Mouse (Mus musculus): ENCODE data around the gene Zbtb5. TPM values are rescaled to one million over a fixed set of nuclear protein-coding genes. Genes with fewer than 3 reads are reported as not detected.
A peak's percentile ranks its signal among the peaks of the same experiment; 100 is the strongest.

Gene Zbtb5
- polyA plus RNA-seq, 1 experiment: 44.4 TPM

DNA sequence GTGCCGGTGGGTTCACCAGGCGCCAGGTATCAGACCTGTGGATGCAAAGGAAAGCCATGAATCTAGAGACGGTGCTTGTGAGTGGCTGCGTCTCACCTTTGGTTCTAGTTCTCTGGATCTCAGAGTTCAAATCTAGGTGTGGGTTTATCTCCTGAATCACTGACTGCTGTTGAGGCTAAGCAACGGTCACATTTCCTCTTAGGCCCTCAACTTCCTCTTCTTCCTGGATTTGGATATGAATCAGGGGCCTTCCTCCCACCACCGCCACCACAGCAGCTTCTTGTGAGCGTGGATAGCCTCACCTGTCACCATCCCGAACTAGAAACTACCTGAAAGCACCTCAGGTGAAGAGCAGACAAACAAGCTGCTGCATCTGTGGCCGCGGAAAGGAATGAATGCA lies 23.8 kb upstream of the Zbtb5 start:
- DNase-seq (ENCODE audit: low read depth): no peak
- TF ChIP-seq POLR2A (IDR thresholded peaks at IDR 0.05; ENCODE audit: borderline replicate concordance, extremely low read depth, insufficient read depth, insufficient read length, poor library complexity, severe bottlenecking): no peak
- TF ChIP-seq CTCF (IDR thresholded peaks at IDR 0.05; ENCODE audit: borderline replicate concordance, extremely low read depth, insufficient read depth, insufficient read length): no peak

DNA sequence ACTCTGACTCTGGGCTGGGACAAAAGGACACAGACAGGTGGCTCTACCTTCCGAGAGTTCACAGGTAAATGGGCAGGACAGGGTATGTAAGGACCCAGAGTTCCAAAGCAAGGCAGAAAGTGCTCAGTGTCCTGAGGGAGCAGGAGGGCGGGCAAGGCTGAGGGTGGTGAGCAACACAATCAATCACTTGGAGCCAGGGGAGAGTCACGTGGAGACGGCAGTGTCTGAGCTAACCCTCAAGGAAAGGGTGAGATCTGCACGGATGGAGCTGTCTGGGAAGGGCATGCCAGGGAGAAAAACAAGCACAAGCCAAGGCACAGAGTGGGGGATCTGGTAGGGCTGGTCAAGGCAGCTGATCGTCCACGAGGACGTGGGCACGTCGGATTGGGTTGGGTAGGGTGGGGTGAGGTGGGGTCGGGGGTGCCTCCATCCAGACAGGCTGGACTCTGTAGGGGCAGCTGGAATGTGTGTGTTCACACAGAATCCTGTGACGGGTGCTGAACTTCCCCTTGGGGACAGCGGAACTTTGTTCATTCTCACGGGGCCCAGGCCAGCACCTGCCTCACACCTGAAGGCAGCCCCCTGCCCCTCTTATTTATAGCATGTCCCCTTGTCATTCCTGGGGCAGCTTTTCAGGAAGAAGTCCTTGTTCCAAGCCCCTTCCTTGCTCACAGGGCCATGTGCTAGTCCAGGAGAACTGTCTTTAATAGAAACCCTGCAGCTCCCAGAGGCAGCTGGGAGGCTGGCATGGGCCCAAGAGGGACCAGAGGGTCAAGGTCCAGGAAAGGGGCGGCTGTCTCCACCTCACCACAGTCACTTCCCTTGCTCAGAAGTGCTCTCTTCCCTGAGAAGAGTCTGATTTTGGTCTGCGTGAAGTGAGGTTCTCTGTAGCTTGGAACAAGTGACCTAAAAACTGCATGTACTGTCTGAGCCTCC lies 22.7 kb upstream of the Zbtb5 start:
- TF ChIP-seq CTCF (IDR thresholded peaks at IDR 0.05; ENCODE audit: borderline replicate concordance, extremely low read depth, insufficient read depth, insufficient read length): no peak
- no peak for TF ChIP-seq POLR2A (IDR thresholded peaks at IDR 0.05; ENCODE audit: borderline replicate concordance, extremely low read depth, insufficient read depth, insufficient read length, poor library complexity, severe bottlenecking)
- DNase-seq (ENCODE audit: low read depth): no peak

DNA sequence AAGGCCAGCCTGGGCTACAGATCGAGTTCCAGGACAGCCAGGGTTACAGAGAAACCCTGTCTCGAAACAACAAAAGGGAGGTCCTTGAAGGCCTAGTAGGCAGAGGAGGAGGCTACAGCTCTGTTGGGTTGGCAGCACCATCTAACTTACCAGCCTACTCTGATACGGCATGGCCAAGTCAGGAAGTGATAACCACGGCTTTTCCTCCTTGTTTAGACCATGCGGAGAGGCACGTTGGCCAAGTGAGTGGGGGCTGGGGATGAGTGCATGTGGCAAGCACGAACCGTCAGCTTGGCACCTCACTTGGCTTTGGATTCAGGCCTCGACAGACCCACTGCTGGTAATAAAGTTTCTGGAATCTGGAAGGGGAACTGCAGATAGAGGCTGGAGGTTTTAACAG lies 20.4 kb upstream of the Zbtb5 start:
- no peak for DNase-seq (ENCODE audit: low read depth)
- no peak for TF ChIP-seq CTCF (IDR thresholded peaks at IDR 0.05; ENCODE audit: borderline replicate concordance, extremely low read depth, insufficient read depth, insufficient read length)

DNA sequence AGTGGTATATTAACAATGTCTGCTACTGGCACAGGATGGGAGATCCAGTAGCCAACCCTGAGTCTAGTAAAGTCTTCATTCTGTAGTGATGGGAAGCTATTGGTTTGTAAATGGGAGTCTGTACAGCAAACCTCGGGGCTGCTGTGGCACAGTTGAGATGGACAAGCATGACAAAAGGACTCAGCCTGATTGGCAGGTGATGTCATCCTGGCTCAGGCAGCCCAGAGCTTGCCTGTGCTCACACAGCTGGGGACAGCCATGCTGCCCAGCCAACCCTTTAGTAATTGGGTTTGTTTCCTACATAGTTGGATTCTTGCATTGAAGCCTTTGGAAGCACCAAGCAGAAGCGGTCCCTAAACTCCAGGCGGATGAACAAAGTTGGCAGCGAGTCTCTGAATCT lies 14.2 kb upstream of the Zbtb5 start:
- peak; percentile 8 for DNase-seq (ENCODE audit: low read depth)

DNA sequence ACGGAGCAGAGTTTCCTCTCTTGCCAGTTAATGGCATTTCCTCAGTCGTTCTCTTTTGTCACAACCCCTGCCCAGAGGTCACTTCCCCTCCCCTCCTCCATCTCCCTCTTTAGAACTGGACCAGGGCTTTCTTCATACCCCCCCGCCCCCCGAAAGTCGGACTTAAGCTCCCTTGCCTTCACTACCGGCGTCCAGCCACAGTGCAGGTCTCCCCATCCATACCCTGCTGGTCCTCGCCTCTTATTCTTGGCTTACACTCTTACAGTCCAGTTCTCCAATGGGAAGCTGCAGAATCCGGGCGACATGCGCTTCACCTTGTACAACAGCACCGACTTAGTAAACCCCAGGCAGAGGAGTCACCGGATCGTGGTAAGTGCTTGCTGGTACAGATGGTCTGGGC lies 6.8 kb upstream of the Zbtb5 start:
- DNase-seq (ENCODE audit: low read depth): no peak
- TF ChIP-seq CTCF (IDR thresholded peaks at IDR 0.05; ENCODE audit: borderline replicate concordance, extremely low read depth, insufficient read depth, insufficient read length) (no peak), POLR2A (IDR thresholded peaks at IDR 0.05; ENCODE audit: borderline replicate concordance, extremely low read depth, insufficient read depth, insufficient read length, poor library complexity, severe bottlenecking) (no peak)

More for the DNA sequence above, 14.2 kb upstream of the Zbtb5 start:
- TF ChIP-seq POLR2A (IDR thresholded peaks at IDR 0.05; ENCODE audit: borderline replicate concordance, extremely low read depth, insufficient read depth, insufficient read length, poor library complexity, severe bottlenecking): no peak
- no peak for TF ChIP-seq CTCF (IDR thresholded peaks at IDR 0.05; ENCODE audit: borderline replicate concordance, extremely low read depth, insufficient read depth, insufficient read length)

DNA sequence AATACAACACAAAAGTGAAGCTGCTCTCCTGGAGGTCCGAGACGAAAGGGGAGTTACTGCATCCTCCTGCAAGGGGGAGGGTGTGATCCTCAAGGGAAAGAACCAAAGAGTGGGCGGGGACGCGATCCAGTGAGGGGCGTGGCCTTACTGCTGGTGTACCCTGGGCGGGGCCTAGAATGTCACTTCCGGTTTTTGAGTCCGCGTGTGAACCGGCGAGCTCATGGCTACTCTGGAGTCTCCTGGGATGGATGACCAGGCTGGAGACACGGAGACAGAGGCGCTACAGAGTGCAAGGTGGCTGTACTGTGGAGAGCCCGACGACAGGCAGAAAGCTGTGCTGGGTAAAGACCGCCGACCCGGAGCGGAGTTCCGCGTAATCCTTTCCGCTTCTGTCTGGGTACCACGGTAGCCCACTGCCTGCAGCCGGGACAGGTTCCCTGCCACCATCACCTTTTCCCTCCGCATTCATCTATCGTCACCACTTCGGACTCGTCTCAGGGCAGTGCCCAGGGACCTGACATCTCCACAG lies 6.3 kb upstream of the Zbtb5 start, which contains the start of gene Polr1e:
Gene Polr1e, plus strand, starts transcription at position 132 of the 529 bp plus-strand sequence.
- DNase-seq (ENCODE audit: low read depth): peak; percentile 95
- TF ChIP-seq CTCF (IDR thresholded peaks at IDR 0.05; ENCODE audit: borderline replicate concordance, extremely low read depth, insufficient read depth, insufficient read length): no peak
- peak; percentile 25; the same call in 1 of the 2 replicates for TF ChIP-seq POLR2A (IDR thresholded peaks at IDR 0.05; ENCODE audit: borderline replicate concordance, extremely low read depth, insufficient read depth, insufficient read length, poor library complexity, severe bottlenecking)

DNA sequence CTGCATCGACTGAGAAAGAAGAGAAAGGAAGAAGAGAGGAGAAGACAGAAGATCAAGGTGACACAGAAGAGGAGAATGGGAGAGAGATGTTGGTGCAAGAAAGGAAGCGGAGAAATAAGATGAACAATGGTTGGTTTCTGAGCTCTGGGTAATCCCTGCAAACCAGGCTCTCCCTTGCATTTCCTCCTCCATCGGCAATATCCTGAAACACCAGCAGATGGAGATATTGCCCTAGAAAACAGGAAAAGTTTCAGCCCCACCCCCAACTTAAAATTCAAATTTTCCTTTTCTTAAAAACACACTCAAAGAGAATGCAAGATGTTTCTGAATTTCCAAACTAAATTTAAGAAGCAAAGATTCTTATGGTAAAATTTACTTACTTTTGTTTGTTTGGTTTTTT lies 3.4 kb upstream of the Zbtb5 start:
- DNase-seq (ENCODE audit: low read depth): peak; percentile 76
- TF ChIP-seq POLR2A (IDR thresholded peaks at IDR 0.05; ENCODE audit: borderline replicate concordance, extremely low read depth, insufficient read depth, insufficient read length, poor library complexity, severe bottlenecking): no peak
- TF ChIP-seq CTCF (IDR thresholded peaks at IDR 0.05; ENCODE audit: borderline replicate concordance, extremely low read depth, insufficient read depth, insufficient read length): peak; percentile 70; the same call in 1 of the 2 replicates

DNA sequence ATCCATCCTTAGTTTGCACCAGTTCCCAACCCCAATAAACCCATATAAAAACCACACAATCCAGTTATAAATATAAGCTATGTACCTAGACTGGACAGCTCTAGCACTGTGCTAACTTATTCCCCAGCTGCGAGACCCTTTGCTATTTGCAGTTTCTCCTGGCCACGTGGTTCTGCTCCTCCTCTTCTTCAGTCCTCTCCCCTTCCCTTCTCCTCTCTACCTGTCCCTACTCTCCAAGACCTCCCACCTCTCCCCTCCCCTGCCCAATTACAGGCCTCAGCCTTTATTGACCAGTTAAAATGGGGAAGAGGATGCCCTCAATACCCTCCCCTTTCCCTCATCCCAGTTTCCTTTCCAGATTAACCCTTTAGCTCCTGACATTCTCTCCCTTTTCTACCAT lies 1.3 kb upstream of the Zbtb5 start:
- no peak for TF ChIP-seq CTCF (IDR thresholded peaks at IDR 0.05; ENCODE audit: borderline replicate concordance, extremely low read depth, insufficient read depth, insufficient read length)
- TF ChIP-seq POLR2A (IDR thresholded peaks at IDR 0.05; ENCODE audit: borderline replicate concordance, extremely low read depth, insufficient read depth, insufficient read length, poor library complexity, severe bottlenecking): no peak
- DNase-seq (ENCODE audit: low read depth): no peak

DNA sequence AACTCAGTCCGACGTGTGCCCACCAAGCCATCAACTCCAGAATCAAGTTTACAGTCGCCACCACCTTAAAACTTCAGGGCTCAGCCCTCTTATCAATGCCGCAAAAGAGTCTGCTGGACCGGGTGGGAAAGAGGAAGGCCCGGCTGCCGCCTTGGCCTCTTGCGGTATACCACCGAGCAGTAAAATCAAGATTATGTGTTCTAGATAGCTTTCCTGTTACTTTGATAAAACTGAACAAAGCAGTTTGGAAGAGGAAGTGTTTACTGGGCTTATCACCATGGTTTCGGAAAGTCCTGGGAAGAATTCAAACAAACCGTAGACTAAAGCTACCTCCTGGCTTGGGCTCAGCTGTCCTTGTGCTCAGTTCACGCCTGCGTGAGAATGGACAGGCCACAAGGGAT lies 819 bp upstream of the Zbtb5 start:
- DNase-seq (ENCODE audit: low read depth): peak; percentile 13
- TF ChIP-seq CTCF (IDR thresholded peaks at IDR 0.05; ENCODE audit: borderline replicate concordance, extremely low read depth, insufficient read depth, insufficient read length) (no peak), POLR2A (IDR thresholded peaks at IDR 0.05; ENCODE audit: borderline replicate concordance, extremely low read depth, insufficient read depth, insufficient read length, poor library complexity, severe bottlenecking) (no peak)

DNA sequence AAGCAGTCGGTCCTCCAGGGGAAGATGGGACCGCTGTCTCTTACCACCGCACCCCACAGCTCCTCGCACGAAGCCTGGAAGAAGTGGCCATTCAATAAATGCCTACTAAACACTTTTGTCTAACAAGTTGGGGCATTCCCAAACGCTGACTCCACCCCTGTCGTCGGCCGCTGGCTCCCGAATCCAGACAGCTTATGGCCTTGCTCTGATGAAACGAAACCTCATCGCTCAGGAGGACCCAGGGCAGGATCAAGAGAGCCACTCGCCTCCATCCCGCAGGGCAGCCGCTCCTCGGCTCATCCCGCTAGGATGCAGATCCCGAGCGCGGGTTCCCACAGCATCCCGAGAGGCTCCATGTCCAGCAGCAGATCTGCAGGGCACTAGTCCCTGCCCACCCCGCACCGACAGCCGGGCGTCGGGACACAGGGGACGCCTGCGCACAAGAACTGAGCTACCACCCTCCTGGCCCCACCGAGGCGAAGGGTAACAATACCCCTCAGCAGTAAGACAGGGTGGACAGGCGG lies 569 bp downstream of the Zbtb5 start:
- no peak for TF ChIP-seq CTCF (IDR thresholded peaks at IDR 0.05; ENCODE audit: borderline replicate concordance, extremely low read depth, insufficient read depth, insufficient read length)
- no peak for TF ChIP-seq POLR2A (IDR thresholded peaks at IDR 0.05; ENCODE audit: borderline replicate concordance, extremely low read depth, insufficient read depth, insufficient read length, poor library complexity, severe bottlenecking)
- peak; percentile 78 for DNase-seq (ENCODE audit: low read depth)

DNA sequence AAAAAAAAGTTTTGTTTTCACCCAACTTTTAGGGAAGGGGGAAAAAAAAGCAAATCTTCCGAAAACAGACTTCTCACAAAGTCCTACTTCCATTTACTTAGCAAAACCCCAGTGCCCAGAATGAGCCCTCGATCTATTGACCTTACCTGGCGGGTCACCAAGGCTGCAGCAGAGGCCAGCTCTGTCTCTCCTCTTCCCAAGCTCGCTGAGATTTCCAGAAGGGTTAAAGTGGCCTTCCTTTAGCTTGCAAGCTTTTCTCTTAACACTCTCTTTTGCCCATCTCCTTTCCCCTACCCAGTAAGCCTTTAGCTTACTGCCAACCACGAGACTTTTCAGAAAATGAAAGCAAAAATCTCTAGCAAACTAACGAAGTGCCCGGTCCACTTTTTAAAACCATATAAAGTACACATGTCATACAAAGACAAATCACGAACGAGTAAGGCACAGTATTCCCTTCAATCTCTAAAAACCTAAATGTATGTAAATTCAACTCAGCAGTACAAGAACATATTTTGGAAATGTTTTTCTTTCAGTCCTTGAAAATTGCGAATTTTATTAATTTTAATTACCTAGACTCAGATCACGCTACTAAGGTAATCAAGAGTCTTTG lies 1.3 kb downstream of the Zbtb5 start:
- DNase-seq (ENCODE audit: low read depth): peak; percentile 10

More for the DNA sequence above, 1.3 kb downstream of the Zbtb5 start:
- no peak for TF ChIP-seq POLR2A (IDR thresholded peaks at IDR 0.05; ENCODE audit: borderline replicate concordance, extremely low read depth, insufficient read depth, insufficient read length, poor library complexity, severe bottlenecking)
- no peak for TF ChIP-seq CTCF (IDR thresholded peaks at IDR 0.05; ENCODE audit: borderline replicate concordance, extremely low read depth, insufficient read depth, insufficient read length)

Measured in brain, embryonic 14.5 days (tissue).